Mouse (Mus musculus) bone marrow macrophage, adult 2 months (primary cell): ENCODE results near the gene Gm49388.

Experiments used
- CTCF ChIP-seq: IDR thresholded peaks from 2 replicates; pipeline ENCODE4 v1.5.1; 2012; ENCODE audit warnings: low read depth, mild to moderate bottlenecking, low read length, moderate library complexity
- POLR2A ChIP-seq: IDR thresholded peaks from 2 replicates; pipeline ENCODE4 v1.6.1; 2012; ENCODE audit warnings: mild to moderate bottlenecking, low read depth, low read length, borderline replicate concordance

GRCm38 (mm10) chr7:127744366-127745045, 40.9 kb upstream of the Gm49388 start, which contains the start of gene Fbxl19:
- no peak; the same call in 1 of the 2 replicates for TF ChIP-seq CTCF
- no peak for TF ChIP-seq POLR2A
